Comparison of ENCODE assay signal across 1 mouse cellular context in the genomic region with DNA sequence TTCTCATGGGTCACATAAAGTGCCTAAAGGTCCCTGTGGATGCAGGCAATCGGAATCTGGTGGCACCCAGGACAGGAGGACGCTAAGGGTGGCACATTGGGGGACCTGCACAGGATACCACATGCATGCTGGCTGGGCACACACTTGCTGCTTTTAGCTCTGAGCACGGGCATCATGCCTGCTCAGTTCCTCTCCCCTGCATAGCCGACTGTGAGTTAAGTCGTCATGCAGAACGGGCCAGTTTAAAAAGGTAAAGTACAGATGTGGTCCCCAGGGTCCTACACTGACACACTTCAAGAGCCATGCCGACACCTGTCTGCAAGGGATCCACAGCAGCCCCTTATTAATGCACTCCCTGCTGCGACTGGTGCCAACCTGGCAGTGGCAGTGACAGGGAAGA.
TF ChIP-seq lines count a peak whose summit lies in the region.

No protein-coding gene starts in this region.

TF ChIP-seq in CH12.LX, 34 proteins besides CTCF, POLR2A, EP300 and RAD21 (continued from another document):
- TF ChIP-seq TCF12 (IDR thresholded peaks at IDR 0.05; ENCODE audit: low read depth, low read length), result peak; percentile 58; the same call in 1 of the 2 replicates
- peak; percentile 20; the same call in 1 of the 2 replicates for TF ChIP-seq SIN3A (IDR thresholded peaks at IDR 0.05; ENCODE audit: low read length)
- no peak for TF ChIP-seq KAT2A (IDR thresholded peaks at IDR 0.05; ENCODE audit: insufficient replicate concordance, low read length)
- TF ChIP-seq MEF2A (IDR thresholded peaks at IDR 0.05; ENCODE audit: borderline replicate concordance, low read depth, low read length), result peak; percentile 62
- peak; percentile 61; the same call in 1 of the 2 replicates for TF ChIP-seq MYC (IDR thresholded peaks at IDR 0.05; ENCODE audit: low read depth, low read length)
- TF ChIP-seq IRF4 (IDR thresholded peaks at IDR 0.05; ENCODE audit: low read depth, low read length), result peak; percentile 48
- TF ChIP-seq ETS1 (conservative IDR thresholded peaks at IDR 0.05; ENCODE audit: low read depth, low read length), result peak; percentile 72
- no peak for TF ChIP-seq RCOR1 (conservative IDR thresholded peaks at IDR 0.05; ENCODE audit: low read depth, low read length)
- 0 out of 2 replicates have a peak, but pooled peaks have one; percentile 36 for TF ChIP-seq ZMIZ1 (IDR thresholded peaks at IDR 0.05; ENCODE audit: low read depth, low read length)
- TF ChIP-seq BHLHE40 (IDR thresholded peaks at IDR 0.05; ENCODE audit: low read depth, low read length), result peak; percentile 84
- TF ChIP-seq MXI1 (IDR thresholded peaks at IDR 0.05; ENCODE audit: low read depth, low read length), result peak; percentile 71; the same call in 1 of the 2 replicates
